Mouse (Mus musculus): ENCODE results near the gene Mageb4.
"Not testable (repeated sequence)": the region's sequence is repeated elsewhere in the genome, so short reads cannot be mapped to it uniquely, and the experiment has no call there.

Gene Mageb4

DNA sequence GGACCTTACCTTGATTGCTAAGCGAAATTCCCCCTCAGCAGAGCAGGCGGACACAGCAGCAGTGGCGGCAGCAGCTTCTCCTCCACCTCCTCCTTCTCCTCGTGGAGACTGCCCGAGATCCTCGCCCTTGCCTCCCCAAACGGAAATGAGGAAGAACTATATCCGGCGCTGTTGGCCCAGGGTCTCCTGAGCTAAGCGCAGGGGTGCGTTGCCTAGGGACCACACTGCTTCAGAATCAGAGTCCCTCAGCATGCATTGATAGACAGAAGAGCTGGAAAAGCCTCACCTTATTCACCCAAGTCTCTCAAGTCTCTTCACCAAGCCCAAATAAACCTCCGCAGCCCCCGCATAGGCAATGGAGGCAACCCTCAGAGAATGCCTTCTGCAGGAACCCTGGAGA is at the start of gene Mageb4:
TSS of gene Mageb4 (minus strand) at position 101 of the 400 bp plus-strand sequence.
- DNase-seq (ENCODE audit: low spot score), result not testable (repeated sequence)

DNA sequence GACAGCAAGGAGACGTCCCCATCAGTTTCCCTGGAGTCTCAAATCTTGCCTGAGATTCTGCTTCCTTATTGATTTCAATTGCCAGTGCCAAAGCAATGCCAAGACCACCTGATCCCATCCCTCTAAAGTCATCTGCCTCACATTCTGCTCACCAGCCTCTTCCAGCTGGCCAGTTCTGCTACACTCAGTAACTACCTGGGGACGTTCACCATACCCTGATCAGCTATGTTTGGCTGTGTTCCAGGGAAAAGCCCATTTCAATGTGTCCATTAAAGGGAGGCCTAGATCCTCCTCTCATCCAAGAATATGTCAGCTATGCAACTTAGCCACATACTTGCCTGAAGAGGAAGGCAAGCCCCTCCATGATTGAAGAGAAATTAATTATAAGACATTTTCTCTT is 20.3 kb downstream of the Mageb4 start:
- DNase-seq (ENCODE audit: low spot score), result not testable (repeated sequence)

DNA sequence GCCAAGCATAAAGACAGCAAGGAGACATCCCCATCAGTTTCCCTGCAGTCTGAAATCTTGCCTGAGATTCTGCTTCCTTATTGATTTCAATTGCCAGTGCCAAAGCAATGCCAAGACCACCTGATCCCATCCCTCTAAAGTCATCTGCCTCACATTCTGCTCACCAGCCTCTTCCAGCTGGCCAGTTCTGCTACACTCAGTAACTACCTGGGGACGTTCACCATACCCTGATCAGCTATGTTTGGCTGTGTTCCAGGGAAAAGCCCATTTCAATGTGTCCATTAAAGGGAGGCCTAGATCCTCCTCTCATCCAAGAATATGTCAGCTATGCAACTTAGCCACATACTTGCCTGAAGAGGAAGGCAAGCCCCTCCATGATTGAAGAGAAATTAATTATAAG is 58.9 kb downstream of the Mageb4 start:
- not testable (repeated sequence) for DNase-seq (ENCODE audit: low spot score)

DNA sequence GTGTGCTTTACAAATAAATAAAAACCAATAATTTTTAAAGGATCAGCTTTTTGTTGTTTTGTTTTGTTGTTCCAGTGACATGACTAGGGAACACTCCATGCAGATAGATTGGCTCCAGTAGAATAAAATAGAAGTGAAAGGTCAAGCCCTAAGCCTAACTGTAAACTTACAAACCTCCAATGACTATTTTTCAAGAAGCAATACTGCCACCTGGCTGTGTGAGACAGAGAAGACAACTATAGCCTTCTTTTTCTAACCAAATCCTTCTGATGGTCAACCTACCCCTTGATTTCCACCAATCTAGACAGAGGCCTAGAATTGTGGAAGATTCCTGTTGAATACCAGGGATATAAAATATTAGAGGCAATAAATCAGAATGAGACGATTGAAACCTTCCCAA is 67.6 kb downstream of the Mageb4 start:
- no peak for DNase-seq (ENCODE audit: low spot score)
